Mouse (Mus musculus): Measurements from ENCODE around the gene Prss56. TPM values are rescaled to one million over a fixed set of nuclear protein-coding genes. Genes with fewer than 3 reads are reported as not detected.

The Prss56 gene
- polyA plus RNA-seq, 1 experiment from 2014 or later, result 0.32 TPM

- no peak for DNase-seq
- WGBS, result 92% methylated on average over 3 of the region's 3 CpGs
- Histone ChIP-seq H3K9ac (replicated peaks; ENCODE audit: low read length) (no peak overlapping the region), H3K4me3 (replicated peaks; ENCODE audit: low read depth, low read length) (no peak overlapping the region), H3K27ac (replicated peaks; ENCODE audit: low read depth, low read length) (no peak overlapping the region), H3K4me1 (ENCODE audit: control insufficient read depth, insufficient read depth, low read length) (no peaks in the 10 kb centered on the region), H3K27me3 (ENCODE audit: control insufficient read depth, insufficient read depth, low read length) (no peaks in the 10 kb centered on the region), H3K36me3 (ENCODE audit: control insufficient read depth, insufficient read depth, low read length) (peaks cover 96% of the 10 kb centered on the region), H3K4me2 (ENCODE audit: low read length) (no peak overlapping the region), H3K9me3 (ENCODE audit: control insufficient read depth, low read length) (no peaks in the 10 kb centered on the region)
- no peak for ATAC-seq (ENCODE audit: low FRiP score, low TSS enrichment)
These were observed 44.0 kb downstream of the Prss56 start for GRCm38 (mm10) chr1:87227160-87227550.

GRCm38 (mm10) chr1:87230606-87231005 is 47.5 kb downstream of the Prss56 start:
- Histone ChIP-seq H3K27ac (replicated peaks; ENCODE audit: low read depth, low read length) (no peak overlapping the region), H3K9ac (replicated peaks; ENCODE audit: low read length) (no peak overlapping the region), H3K36me3 (ENCODE audit: control insufficient read depth, insufficient read depth, low read length) (peaks cover 95% of the 10 kb centered on the region), H3K4me1 (ENCODE audit: control insufficient read depth, insufficient read depth, low read length) (no peaks in the 10 kb centered on the region), H3K4me2 (ENCODE audit: low read length) (no peak overlapping the region), H3K4me3 (replicated peaks; ENCODE audit: low read depth, low read length) (no peak overlapping the region), H3K27me3 (ENCODE audit: control insufficient read depth, insufficient read depth, low read length) (no peaks in the 10 kb centered on the region), H3K9me3 (ENCODE audit: control insufficient read depth, low read length) (no peaks in the 10 kb centered on the region)
- DNase-seq (no peak), ATAC-seq (ENCODE audit: low FRiP score, low TSS enrichment) (no peak)
- 65% methylated on average over 5 of the region's 5 CpGs for WGBS

- WGBS, result 57% methylated on average over 7 of the region's 7 CpGs
These were observed 49.1 kb downstream of the Prss56 start for GRCm38 (mm10) chr1:87232197-87232596.

More at GRCm38 (mm10) chr1:87232197-87232596, 49.1 kb downstream of the Prss56 start:
- no peaks in the 10 kb centered on the region for H3K27me3 ChIP-seq (ENCODE audit: control insufficient read depth, insufficient read depth, low read length)
- H3K9me3 ChIP-seq (ENCODE audit: control insufficient read depth, low read length), result no peaks in the 10 kb centered on the region
- H3K4me1 ChIP-seq (ENCODE audit: control insufficient read depth, insufficient read depth, low read length), result no peaks in the 10 kb centered on the region
- DNase-seq (no peak), ATAC-seq (ENCODE audit: low FRiP score, low TSS enrichment) (no peak)
- no peak overlapping the region for H3K4me2 ChIP-seq (ENCODE audit: low read length)
- H3K36me3 ChIP-seq (ENCODE audit: control insufficient read depth, insufficient read depth, low read length), result peaks cover 93% of the 10 kb centered on the region
- H3K27ac ChIP-seq (replicated peaks; ENCODE audit: low read depth, low read length), result no peak overlapping the region
- H3K9ac ChIP-seq (replicated peaks; ENCODE audit: low read length), result no peak overlapping the region
- no peak overlapping the region for H3K4me3 ChIP-seq (replicated peaks; ENCODE audit: low read depth, low read length)

Other genes starting within 250 kb of the Prss56 start
- not detected in 2 replicates for gene Alppl2, start 93.4 kb upstream of the Prss56 start, polyA plus RNA-seq (2014; fragmentation: Nextera tagmentation; extraction: Ambion mirVana)
- gene Alpi, start 81.7 kb upstream of the Prss56 start, polyA plus RNA-seq (2014; fragmentation: Nextera tagmentation; extraction: Ambion mirVana), result not detected in 2 replicates
- gene Akp3, start 58.3 kb upstream of the Prss56 start, polyA plus RNA-seq (2014; fragmentation: Nextera tagmentation; extraction: Ambion mirVana), result not detected in 2 replicates
- 5.1 and 5.3 TPM in 2 replicates for gene Ecel1, start 26.8 kb upstream of the Prss56 start, polyA plus RNA-seq (2014; fragmentation: Nextera tagmentation; extraction: Ambion mirVana)
- gene Chrnd, start 7.3 kb downstream of the Prss56 start, polyA plus RNA-seq (2014; fragmentation: Nextera tagmentation; extraction: Ambion mirVana), result not detected in 2 replicates
- not detected in 2 replicates for gene Chrng, start 21.3 kb downstream of the Prss56 start, polyA plus RNA-seq (2014; fragmentation: Nextera tagmentation; extraction: Ambion mirVana)
- 53.5 and 75.5 TPM in 2 replicates for gene Eif4e2, start 30.6 kb downstream of the Prss56 start, polyA plus RNA-seq (2014; fragmentation: Nextera tagmentation; extraction: Ambion mirVana)
- gene Efhd1, start 81.0 kb downstream of the Prss56 start, polyA plus RNA-seq (2014; fragmentation: Nextera tagmentation; extraction: Ambion mirVana), result 1.8 and 1.9 TPM in 2 replicates
- gene Gigyf2, start 143.7 kb downstream of the Prss56 start, polyA plus RNA-seq (2014; fragmentation: Nextera tagmentation; extraction: Ambion mirVana), result 69.0 and 70.9 TPM in 2 replicates
- 1.1 and 3.2 TPM in 2 replicates for gene Kcnj13, start 211.4 kb downstream of the Prss56 start, polyA plus RNA-seq (2014; fragmentation: Nextera tagmentation; extraction: Ambion mirVana)